Mouse (Mus musculus) left cerebral cortex, adult 9 months (tissue): ENCODE data around the gene Txndc16.
A peak's percentile ranks its signal among the peaks of the same experiment; 100 is the strongest.

Experiments used
- DNase-seq, 2 experiments: peaks; one replicate each; pipeline ENCODE4 v3.0.0; 2022; ENCODE audit warnings: low spot score in 2 of 2

Gene Txndc16

DNA sequence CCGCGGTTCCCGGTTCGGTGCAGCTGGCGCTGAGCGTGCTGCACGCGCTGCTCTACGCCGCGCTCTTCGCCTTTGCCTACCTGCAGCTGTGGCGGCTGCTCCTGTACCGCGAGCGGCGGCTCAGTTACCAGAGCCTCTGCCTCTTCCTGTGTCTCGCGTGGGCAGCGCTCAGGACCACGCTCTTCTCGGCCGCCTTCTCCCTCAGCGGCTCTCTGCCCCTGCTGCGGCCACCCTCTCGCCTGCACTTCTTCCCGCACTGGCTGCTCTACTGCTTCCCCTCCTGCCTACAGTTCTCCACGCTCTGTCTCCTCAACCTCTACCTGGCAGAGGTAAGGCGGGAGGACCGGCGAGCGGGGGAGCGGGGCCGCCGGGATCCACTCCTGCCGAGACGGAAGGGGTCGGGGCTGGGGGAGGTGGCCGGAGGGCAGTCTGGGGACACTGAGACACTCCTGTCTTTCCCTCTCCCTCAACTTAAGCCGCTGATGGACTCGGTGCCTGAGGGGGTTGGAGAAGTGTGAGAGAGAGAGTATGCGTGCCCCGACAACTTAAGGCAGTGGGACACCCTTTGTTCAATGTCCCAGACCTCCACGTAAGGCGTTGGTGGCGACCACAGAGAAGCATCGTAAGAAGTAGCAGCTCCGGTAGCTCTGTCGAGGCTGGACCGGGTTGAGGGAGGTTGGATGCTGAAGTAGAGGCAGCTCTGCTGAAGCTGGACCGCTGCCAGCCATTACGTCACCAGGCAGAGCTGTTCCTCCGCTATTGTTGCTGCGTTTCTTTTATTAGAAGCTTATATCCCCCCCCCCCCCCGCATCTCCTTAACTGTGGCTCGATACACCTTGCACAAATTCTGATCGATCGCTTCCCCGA lies at the start of gene Txndc16:
TSS of gene Txndc16 (minus strand) at position 239 of the 867 bp plus-strand sequence.
- DNase-seq = peak; percentile 69 to 79

DNA sequence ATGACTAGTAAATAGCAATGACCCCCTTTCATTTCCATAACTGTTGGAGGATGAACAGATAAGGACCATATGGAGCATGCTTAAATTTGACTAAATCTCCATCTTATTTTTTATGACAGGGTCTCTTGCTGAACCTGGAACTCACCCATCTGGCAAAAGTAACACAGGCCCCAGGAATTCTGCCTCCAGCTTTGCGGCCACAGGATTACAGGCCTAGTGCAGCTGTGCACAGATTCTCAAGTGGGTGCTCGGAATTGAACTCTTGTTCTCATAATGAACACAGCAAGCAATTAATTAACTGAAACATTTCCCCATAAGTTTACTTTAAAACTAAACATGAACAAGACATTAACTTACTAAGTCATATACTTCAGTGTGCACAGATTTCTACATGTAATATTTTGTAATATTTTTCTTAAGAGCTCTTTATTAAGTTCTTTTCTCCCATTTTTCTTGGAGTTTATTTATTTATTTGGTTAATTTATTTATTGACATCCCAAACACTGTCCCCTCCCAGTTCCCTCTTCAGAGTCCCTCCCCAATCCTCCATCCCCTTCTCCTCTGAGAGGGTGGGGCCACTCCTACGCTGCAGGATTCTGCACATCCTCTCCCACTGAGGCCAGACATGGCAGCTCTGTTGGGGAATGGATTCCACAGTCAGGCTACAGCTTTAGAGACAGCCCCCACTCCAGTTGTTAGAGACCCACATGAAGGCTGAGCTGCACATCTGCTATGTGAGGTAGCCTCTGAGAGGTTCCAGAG lies 43.9 kb upstream of the Txndc16 start:
- no peak for DNase-seq

DNA sequence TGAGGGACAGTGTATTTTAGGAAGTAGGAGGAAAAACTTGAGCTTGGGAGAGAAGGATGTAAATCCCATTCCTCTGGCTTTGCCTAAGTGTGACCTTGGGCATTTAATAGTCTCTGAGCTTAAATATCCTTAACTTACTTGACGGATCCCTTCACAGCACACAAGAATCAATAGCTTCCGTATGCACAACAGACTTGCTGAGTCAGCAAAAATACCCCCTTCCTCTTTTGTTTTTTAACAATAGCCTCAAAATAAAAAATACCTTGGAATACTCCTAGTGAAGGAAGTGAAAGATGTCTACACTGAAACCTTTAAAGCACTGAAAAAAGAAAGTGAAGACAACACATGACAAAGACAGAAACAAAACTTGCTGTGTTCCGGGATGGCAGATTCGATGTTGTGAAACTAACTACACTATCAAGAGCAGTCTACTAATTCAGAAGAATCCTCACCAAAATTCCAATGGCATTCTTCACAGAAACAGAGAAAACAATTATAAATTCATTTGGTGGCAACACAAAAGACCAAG lies 31.5 kb upstream of the Txndc16 start:
- no peak for DNase-seq

DNA sequence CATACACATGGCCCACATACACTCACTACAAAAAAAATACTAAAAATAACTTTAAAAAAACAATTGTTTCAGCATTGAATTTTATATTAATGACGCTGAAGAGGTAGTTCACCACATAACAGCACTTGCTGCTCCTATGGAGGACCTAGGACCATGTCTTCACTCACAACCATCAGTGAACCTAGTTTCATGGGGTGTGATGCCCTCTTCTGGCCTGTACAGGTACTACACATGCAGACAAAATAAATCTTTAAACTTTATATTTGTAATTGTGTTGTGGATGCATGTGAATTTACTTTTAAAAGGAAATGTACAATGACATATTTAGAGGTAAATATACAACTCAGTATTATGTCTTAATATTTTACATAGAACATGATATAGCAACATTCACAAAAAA lies 21.5 kb upstream of the Txndc16 start:
- DNase-seq = no peak

DNA sequence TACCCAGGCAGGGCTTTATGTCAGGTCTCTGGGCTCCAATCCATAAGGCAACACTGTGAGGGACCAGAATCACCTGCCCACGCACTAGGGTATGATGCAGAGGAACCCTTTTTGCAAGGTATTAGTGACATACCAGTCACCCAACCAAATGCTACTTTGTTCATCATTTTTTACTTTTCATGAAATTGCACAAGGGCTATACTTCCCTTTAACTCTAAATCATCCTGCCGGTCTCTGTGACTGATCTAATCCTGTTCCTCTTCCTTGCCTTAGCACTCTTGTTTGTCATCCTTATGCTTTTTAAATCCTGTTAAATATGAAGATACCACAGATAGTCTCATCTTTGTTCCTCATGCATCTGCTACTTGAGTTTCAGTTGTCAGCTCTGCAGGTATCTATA lies 18.9 kb upstream of the Txndc16 start:
- no peak for DNase-seq

DNA sequence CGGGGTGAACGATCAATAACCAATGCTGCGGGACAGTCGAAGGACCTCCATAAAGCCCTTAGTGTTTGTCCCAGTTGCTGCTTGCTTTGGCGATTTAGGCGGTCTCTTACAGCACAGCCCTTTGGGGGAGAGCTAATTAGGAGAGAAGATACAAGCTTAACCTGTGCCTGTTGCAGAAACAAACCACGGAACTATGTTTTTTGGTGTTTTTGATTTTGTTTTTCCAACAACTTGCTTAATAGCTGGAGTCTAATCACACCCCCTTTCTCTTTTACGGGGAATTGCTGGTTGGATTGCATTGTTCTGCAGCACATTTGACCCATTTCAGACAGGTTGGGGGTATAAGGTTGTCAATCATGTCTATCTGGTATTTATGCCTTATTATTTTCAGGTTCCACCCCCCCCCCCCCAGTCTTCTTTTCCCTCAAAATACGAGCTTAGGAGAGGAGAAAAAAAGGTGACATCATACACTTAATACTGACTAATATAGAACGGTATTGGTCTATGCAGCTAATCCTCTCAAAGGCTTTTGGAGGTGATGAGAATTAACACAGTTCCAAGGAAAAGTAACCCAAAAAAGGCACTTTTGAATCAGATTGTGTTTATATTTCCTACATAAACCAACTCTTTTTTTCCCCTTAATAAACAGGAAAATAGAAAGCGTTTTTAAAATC lies 966 bp upstream of the Txndc16 start:
- DNase-seq = no peak

DNA sequence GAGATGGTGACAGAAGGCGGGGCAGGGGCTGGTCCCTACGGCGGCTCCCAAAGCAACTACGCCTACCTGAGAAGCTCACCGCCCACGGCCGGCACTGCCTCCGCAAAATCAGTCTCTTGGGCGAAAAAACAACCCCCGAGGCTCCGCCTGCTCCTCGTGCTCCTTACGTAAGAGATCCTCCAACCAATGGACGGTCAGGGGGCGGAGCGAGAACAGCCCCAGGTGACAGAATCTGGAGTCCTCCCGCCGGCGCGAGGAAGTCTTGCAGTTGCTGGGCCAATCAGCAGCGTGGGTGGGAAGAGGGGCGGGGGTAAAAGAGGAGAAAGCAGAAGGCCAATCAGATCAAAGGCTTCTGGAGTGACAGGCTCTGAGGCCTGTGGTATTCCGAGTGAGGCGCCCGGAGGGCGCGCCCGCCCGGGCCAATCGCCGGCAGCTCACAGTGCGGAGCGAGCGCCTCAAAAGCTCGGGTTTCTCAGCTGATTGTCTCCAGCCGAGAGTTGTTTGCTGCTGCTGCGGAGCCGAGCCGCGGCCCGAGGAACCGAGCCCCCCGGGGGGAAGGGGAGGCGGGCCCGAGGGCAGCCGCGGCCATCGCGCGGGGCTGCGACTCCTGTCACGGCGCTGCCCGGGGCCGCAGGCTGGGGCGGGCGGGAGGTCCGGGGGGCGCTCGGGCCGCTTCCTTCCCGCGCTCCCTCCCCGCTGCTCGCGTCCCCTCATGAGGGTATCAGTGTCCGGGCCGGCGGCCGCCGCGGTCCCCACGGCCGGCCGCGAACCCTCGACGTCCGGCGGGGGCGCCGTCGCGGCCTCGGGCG lies 643 bp downstream of the Txndc16 start, which contains the start of gene Gpr137c:
TSS of gene Gpr137c (plus strand) at position 437 of the 809 bp plus-strand sequence.
- DNase-seq = peak; percentile 98 to 99

DNA sequence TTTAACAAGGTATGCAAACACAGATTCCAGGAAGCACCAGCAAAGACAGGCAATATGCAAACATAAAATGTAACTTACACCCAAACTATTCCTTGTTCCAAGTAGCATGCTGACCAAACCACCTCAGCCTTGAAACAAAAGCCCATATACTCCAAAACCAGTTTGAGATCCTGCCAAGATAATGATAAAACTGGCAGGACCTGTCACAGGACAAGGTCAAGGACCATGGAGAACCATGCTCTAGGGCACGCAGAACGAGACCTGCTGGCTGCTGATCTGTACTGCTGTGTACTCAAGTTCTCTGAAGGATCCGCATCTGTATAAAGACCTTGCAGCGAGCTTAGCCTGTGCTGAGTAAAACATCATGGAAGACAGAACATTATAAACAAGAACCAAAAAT lies 2.4 kb downstream of the Txndc16 start:
- no peak for DNase-seq

DNA sequence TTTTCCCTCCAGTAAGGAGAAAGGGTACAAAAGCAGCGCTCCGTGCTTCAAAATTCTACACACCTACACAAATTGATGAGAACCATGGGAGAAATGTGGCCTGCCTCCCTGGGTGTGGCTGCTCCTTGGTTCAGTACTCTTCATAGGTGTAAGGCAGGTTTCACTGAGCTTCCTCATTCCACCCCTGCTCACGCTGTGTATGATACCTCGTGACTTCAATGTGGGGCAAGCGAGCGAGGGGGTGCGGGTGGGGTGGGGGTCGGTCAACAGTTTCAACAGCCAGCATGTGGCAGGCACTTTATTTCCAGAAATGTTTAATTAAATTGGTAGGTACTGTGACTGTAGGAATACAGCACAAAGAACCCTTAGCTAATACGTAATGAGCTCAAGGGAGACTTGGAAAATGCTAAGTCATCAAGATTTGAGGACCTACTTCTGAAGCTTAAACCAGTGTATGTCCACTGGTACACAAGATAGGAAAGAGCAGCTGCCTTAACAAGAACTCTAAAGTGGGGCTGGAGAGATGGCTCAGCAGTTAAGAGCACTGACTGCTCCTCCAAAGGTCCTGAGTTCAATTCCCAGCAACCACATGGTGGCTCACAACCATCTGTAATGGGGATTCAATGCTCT lies 3.3 kb downstream of the Txndc16 start:
- no peak for DNase-seq

DNA sequence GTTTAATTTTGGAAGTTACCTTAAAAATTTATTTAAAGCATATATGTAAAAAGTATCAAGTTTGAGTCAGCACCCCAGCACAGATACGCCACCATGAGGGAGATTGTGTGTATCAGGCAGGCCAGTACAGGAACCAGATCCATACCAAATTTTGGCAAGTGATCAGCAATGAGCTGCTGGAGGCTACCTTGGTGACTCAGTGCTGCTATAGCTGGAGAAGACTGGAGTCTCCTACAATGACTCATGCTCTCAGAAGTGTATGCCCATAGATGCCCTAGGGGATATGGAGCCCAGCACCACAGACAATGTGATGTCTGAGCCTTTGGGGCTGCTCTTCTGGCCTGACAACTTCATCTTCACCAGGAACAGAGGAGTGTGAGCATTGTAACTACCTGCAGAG lies 8.7 kb downstream of the Txndc16 start:
- DNase-seq = no peak

DNA sequence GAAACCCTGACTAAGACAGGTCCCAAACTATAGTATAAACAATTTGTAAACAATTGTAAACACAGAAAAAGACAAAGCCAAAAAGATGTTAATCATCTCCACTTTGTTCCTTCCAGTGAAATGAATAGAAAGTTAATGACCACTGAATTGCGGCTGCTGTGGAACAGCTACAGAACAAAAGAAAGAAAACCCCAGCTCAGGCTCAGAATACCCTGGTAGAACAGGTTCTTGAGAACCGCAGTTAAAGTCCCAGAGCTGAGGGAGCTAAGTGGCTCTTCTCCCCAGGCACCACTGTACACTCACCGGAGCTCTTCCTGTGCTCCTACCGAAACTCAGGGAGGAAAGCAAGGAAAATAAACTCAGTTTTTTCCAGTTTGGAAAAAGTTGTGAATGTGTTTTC lies 9.4 kb downstream of the Txndc16 start:
- DNase-seq = no peak

DNA sequence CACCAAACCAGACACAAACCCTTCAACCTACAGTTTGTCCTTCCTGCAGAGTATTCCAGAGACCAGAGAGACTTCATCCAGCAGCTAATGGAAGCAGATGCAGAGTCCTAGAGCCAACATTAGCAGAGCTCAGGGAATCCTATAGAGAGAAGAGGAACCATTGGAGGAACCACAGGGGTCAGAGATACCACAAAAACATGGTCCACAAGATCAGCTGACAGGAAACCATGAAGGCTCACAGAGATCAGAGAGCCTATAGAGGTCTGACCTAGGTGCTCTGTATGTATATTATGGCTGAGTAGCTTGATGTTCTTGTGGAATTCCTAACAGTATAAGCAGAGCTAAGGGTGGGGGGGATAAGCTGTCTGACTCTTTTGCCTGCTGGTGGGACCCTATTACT lies 19.5 kb downstream of the Txndc16 start:
- DNase-seq = no peak

DNA sequence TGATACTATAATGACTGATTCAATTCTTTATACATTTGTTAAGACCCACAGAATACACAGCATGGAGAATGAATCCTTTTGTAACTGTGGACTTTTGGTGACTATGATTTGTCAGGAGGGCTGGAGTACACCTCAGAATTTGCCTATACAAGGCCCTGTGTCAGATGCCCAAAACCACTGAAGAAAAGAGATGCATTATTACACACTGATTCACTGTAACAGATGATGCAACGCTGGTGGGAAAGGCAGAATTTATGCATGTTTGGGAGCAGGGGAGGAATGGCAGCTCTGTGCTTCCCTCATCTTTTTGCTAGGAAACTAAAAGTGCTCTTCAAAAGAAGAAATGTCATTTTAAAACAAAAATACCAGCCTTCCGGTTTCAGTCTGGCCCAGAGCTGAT lies 29.1 kb downstream of the Txndc16 start:
- no peak for DNase-seq

DNA sequence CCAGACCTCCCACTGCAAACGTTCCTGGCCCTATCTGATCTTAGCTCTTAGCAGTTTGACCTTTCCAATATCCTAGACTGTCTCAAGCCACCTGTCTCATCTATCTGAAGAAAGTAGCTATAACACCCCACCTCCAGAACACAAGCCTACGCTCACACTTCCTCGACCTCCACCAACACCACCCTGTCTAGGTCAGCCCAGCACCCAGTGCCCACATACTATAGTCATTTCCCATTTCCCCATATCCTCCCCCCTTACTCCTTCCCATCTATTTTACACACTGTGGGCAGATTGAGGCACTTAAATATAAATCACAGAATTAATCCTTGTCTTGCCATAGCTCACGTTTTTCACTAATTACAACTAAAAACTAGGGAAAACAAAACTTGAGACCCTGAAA lies 38.5 kb downstream of the Txndc16 start:
- DNase-seq = no peak

DNA sequence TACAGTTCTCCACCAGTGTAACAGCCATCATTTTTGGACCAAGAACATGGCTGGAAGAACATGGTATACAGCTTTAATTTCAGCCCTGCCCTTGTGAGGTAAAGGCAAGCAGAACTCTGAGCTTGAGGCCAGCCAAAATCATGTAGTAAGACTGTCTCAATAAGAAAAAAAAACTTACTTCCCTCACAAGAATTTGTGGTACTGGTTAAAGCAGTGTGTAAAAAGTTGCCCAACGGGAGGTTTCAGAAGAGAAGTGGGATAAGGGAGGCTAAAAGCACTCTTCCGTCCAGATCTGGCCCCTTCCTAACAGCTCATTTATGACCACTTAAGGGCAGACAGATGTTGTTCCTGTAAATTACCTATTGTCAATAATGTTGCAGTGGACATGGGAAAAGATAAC lies 40.5 kb downstream of the Txndc16 start:
- no peak for DNase-seq

DNA sequence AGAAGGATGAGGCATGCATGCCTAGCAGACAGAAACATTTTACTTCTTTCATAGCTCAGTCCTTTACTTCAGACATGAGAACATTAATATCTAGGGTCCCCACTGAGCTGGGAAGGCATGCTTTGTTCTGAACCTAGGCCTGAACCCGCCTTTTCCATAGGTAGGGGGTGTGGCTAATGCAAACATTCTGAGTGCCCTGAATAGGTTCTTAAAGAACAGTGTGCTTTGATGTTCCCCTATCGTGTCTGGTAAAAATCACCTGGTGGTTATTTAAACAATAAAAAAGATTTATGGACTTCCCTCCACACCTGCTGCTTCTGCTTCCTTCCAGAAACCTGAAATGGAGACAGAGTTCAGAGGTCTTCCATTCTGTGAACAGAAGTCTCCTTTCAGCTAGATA lies 40.9 kb downstream of the Txndc16 start:
- no peak for DNase-seq

DNA sequence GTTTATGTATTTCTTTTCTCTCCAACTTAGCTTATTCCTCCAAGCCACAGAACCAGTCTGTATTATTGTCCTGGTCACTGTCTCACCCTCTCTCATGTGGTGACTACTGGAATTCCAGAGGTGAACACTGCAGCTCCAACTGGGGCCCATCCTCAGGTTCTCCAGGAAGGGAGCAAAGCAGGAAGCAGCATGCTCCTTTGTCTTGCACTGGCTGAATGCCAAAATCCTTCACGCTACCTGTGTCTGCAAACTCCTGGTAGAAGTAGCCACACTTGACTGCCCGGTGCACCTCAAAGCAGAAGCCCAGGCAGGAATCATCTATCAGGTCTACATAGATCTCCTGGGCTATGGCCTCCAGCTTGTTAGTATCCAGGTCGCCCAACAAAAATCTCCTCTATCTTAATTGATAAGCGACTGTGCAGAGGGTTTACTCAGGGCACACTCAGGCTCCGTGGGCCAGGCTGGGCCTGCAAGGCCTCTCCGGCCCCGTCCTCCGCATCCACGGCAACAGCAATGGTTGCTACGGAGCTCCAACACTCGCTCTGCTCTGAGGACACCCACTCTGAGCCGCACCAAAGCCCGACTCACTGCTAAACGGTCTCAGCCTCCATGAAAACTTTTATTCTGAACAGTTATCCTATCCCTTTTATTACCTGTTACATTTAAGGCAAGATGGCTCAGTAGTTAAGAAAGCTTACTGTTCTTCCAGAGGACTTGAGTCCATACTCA lies 45.0 kb downstream of the Txndc16 start:
- DNase-seq = no peak

DNA sequence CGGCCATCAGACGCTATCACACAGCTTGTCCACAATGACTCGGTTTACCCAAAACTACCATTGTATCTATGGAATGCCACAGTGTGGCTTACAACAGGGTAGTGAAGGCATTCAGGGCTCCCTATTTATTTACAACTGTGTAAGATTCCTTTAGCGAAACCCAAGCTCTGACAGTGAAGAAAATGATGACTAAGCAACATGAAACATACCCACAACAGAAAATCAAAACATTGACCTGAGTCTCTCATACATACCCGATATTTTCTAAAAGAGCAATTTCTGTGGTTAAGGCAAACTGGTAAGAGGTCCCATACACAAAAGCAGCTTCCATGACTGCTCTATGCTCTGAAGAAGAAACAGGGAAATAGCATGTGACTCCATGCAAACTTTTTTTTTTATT lies 47.9 kb downstream of the Txndc16 start:
- no peak for DNase-seq

DNA sequence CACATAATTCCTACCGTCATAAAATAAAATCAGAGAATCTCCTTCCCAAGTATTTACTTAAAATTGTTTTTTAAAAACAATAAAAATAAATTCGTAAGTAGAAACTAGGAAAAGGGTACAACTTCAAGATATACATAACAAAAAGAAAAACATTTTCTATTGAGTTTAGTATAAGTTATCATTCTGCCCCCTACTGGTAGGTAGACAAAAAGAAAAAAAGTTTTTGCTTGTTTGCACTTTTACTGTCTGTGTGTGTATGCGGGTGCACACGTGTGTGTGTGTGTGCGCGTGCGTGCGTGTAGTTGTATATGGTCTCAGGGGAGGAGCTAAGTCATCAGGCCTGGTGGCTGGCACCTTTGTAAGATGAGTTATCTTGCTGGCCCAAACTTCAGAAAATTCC lies 52.8 kb downstream of the Txndc16 start:
- DNase-seq = no peak

DNA sequence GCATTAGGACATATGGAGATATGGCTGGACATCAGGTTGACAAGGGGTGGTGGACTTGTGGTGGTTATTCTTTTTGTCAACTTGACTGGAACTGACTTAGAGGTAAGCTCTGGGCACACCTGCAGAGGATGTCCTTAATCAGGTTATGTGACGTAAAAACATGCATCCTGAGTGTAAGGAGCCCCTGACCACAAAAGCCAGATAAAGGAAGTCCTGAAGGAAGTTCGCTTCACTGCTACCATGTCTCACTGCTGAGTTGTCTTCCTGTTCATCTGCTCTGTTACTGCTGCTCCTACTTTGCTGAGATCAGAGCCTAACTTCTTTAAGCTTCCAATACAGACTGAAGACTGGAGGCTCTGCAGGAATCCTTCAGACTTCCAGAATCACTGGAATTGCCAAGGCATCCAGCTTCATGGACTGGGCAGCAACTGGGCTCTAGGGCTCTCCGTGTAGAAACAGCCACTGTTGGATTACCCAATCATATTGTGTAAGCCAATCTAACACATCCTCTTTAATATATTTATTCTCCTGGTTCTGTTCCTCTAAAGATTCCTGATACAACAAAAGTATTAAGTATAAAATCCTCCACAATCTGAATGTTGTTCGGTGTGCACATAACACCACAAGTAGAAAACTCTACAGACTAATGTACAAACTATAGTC lies 64.5 kb downstream of the Txndc16 start:
- DNase-seq = no peak
